Mouse (Mus musculus) bone marrow, adult 2 months (tissue): ENCODE results near the gene 2410002F23Rik. TPM values are rescaled to one million over a fixed set of nuclear protein-coding genes. Genes with fewer than 3 reads are reported as not detected.

ENCODE experiments used
- H3K27ac ChIP-seq: fragments of 200-500 bp; 2 replicates; pipeline ENCODE4 v1.5.1; 2012; ENCODE audit warnings: low read depth, mild to moderate bottlenecking, control low read depth, inconsistent platforms, low read length; ENCODE audit not compliant: control insufficient read depth, poor library complexity, insufficient read depth
- H3K4me1 ChIP-seq: fragments of 200-500 bp; 2 replicates; pipeline ENCODE4 v1.6.1; 2011; ENCODE audit warnings: low read length; ENCODE audit not compliant: control insufficient read depth, insufficient read depth
- H3K4me3 ChIP-seq: fragments of 200-500 bp; replicated peaks from 2 replicates; pipeline ENCODE3; 2011; ENCODE audit warnings: mild to moderate bottlenecking, low read depth, low read length, control low read depth; ENCODE audit not compliant: control insufficient read depth
- CTCF ChIP-seq: fragments of 200-500 bp; IDR thresholded peaks from 2 replicates; pipeline ENCODE4 v1.5.1; 2011; ENCODE audit warnings: low read length, control low read depth; ENCODE audit not compliant: control insufficient read depth, insufficient read depth
- POLR2A ChIP-seq: fragments of 200-500 bp; IDR thresholded peaks from 2 replicates; pipeline ENCODE4 v1.6.1; 2011; ENCODE audit warnings: low read depth, mild to moderate bottlenecking, control low read depth, low read length, borderline replicate concordance; ENCODE audit not compliant: control insufficient read depth
- whole genome bisulfite sequencing: fragments of 180-500 bp; shearing (Covaris S2); methylation state at CpG from one replicate; pipeline ENCODE4 v1.1.7; 2018; 5-methylcytosine and 5-hydroxymethylcytosine counted together
- polyA plus RNA-seq: library from polyadenylated mRNA; stranded (reverse); fragments of >200 nt; gene quantifications from 2 replicates; pipeline ENCODE4 v1.2.4, GENCODE M21; 2011; ENCODE audit warnings: low replicate concordance; ENCODE audit not compliant: missing spikeins, insufficient read depth, insufficient read length

2410002F23Rik gene
- polyA plus RNA-seq, 1 experiment = 74.8 TPM

DNA sequence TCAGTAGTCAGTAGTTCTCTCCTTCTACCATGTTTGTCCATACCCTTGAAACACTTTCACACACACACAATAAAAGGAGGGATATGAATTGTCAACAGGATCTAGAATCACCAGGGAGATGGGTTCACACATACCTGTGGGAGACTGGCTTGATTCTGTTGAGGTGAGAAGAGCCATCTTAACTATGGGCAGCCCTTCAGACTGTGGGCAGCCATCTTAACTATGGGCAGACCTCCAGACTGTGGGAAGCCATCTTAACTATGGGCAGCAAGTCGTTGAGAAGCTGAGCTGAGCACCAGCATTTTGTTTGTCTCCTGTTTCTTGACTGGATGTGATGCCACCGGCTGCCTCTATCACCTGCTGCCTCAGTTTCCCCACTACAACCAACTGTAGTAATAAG, 24.8 kb downstream of the 2410002F23Rik start:
- no peak overlapping the region for H3K27ac ChIP-seq
- 60% methylated on average over 2 of the region's 2 CpGs for WGBS
- H3K4me1 ChIP-seq = no peaks in the 10 kb centered on the region
- H3K4me3 ChIP-seq = no peak overlapping the region
- TF ChIP-seq CTCF = no peak
- no peak for TF ChIP-seq POLR2A

GRCm38 (mm10) chr7:44272546-44272945, 26.0 kb downstream of the 2410002F23Rik start:
- Histone ChIP-seq H3K4me3 (no peak overlapping the region), H3K4me1 (no peaks in the 10 kb centered on the region), H3K27ac (no peak overlapping the region)
- 66% methylated on average over 7 of the region's 7 CpGs for WGBS
- TF ChIP-seq POLR2A = no peak
- TF ChIP-seq CTCF = no peak

- 68% methylated on average over 7 of the region's 7 CpGs for WGBS
- Histone ChIP-seq H3K27ac (no peak overlapping the region), H3K4me3 (no peak overlapping the region), H3K4me1 (no peaks in the 10 kb centered on the region)
- TF ChIP-seq POLR2A (no peak), CTCF (no peak)
Measured at GRCm38 (mm10) chr7:44273446-44273845, 26.9 kb downstream of the 2410002F23Rik start.

DNA sequence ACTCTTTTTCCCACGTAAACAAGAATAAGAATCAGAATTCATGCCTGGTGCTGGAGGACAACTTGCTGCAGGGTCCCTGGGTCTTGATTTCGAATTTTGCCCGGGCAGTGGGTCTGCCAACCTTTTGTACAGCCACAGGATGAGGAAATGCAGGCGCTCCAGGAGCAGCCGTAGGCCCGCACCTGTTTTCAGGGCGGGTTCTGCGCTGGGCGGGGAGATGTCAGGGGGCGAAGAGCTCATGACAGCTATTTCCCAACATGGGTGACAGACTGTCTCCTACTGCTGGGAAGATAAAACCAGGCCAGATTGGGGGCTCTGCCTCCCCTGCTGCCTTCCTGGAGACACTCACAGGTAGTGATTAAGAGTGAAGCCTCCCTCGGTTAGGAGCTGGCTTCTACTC, 27.6 kb downstream of the 2410002F23Rik start:
- Histone ChIP-seq H3K27ac (no peak overlapping the region), H3K4me3 (no peak overlapping the region), H3K4me1 (no peaks in the 10 kb centered on the region)
- WGBS = 72% methylated on average over 11 of the region's 11 CpGs
- TF ChIP-seq CTCF (no peak), POLR2A (no peak)

- no peak for TF ChIP-seq CTCF
- TF ChIP-seq POLR2A = no peak
- Histone ChIP-seq H3K4me1 (no peaks in the 10 kb centered on the region), H3K27ac (no peak overlapping the region), H3K4me3 (no peak overlapping the region)
- WGBS = 80% methylated on average over 3 of the region's 3 CpGs
Measured at GRCm38 (mm10) chr7:44275546-44275945, 29.0 kb downstream of the 2410002F23Rik start.

GRCm38 (mm10) chr7:44276461-44277249, 30.1 kb downstream of the 2410002F23Rik start:
- H3K27ac ChIP-seq = no peak overlapping the region
- 64% methylated on average over 10 of the region's 10 CpGs for WGBS
- no peak for TF ChIP-seq CTCF
- TF ChIP-seq POLR2A = no peak

DNA sequence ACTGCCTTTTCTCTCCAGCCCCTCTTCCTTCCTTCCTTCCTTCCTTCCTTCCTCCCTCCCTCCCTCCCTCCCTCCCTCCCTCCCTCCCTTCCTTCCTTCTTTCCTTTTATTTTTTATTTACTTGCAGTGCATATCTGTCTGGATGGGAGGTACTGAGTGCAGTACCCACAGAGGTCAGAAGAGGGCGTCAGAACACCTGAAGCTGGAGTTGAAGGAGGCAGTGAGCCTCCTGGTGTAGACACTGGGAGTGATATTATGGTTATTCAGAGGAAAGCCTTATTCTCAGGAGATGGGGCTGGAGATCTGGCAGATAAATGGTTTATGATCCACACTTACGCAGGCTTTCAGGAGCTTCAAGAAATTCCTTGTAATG, 30.7 kb downstream of the 2410002F23Rik start:
- H3K4me1 ChIP-seq = no peaks in the 10 kb centered on the region

More at GRCm38 (mm10) chr7:44276461-44277249, 30.1 kb downstream of the 2410002F23Rik start:
- Histone ChIP-seq H3K4me3 (no peak overlapping the region), H3K4me1 (no peaks in the 10 kb centered on the region)

GRCm38 (mm10) chr7:44280959-44281358, 34.4 kb downstream of the 2410002F23Rik start:
- 7% methylated on average over 1 of the region's 1 CpGs for WGBS
- TF ChIP-seq CTCF = no peak
- TF ChIP-seq POLR2A = no peak
- Histone ChIP-seq H3K27ac (no peak overlapping the region), H3K4me3 (no peak overlapping the region), H3K4me1 (no peaks in the 10 kb centered on the region)

More for the DNA sequence above, 30.7 kb downstream of the 2410002F23Rik start:
- TF ChIP-seq CTCF (peak; percentile 54; the same call in 1 of the 2 replicates), POLR2A (no peak)
- Histone ChIP-seq H3K4me3 (no peak overlapping the region), H3K27ac (no peak overlapping the region)
- 49% methylated on average over 2 of the region's 2 CpGs for WGBS
